In genomic region chr17:74294426-74295025, GRCm38 (mm10) we compare ENCODE assay signal across 8 mouse cellular contexts. TPM values are rescaled to one million over a fixed set of nuclear protein-coding genes. Genes with fewer than 3 reads are reported as not detected.
A peak's percentile ranks its signal among the peaks of the same experiment; 100 is the strongest.
DNase-seq lines count a peak whose midpoint lies in the region; ATAC-seq lines count a peak whose summit lies in the region.

No protein-coding gene starts in this region.

- no peaks in the 10 kb centered on the region for H3K27me3 ChIP-seq in hindbrain, embryonic 14.5 days (ENCODE audit: control insufficient read depth, insufficient read depth, low read length)

- peak; percentile 90 for DNase-seq in NIH3T3 (ENCODE audit: low read depth)
- DNase-seq in cerebellum, postnatal 14 days, result peak; percentile 68 to 75
- peak; percentile 27 to 54 for DNase-seq in frontal cortex, postnatal 25 days (ENCODE audit: low spot score in 2 of 2)
- DNase-seq in hindbrain, embryonic 14.5 days (ENCODE audit: low spot score), result peak; percentile 64
- peak; percentile 68 to 75 for DNase-seq in left cerebral cortex, adult 18-20 months (ENCODE audit: low spot score in 2 of 2)
- DNase-seq in lung, postnatal 36 days, result peak; percentile 91
- DNase-seq in retina, postnatal 1 day, result peak; percentile 83
- peak; percentile 82 for DNase-seq in thymus, postnatal 4 days

- ATAC-seq in hindbrain, embryonic 14.5 days (ENCODE audit: low FRiP score), result peak; percentile 80

- peaks cover 5% of the 10 kb centered on the region; the same call in 1 of the 2 replicates for H3K36me3 ChIP-seq in hindbrain, embryonic 14.5 days (replicated peaks; ENCODE audit: control insufficient read depth, insufficient read depth)

- H3K4me3 ChIP-seq in hindbrain, embryonic 14.5 days (replicated peaks; ENCODE audit: low read length), result peak overlapping the region; percentile 91

- peaks cover 26% of the 10 kb centered on the region for H3K4me1 ChIP-seq in hindbrain, embryonic 14.5 days (replicated peaks; ENCODE audit: control insufficient read depth, insufficient read depth, low read length)

- H3K4me2 ChIP-seq in hindbrain, embryonic 14.5 days (replicated peaks), result peak overlapping the region; percentile 65

- H3K27ac ChIP-seq in hindbrain, embryonic 14.5 days, result peak overlapping the region; percentile 98

- H3K9ac ChIP-seq in hindbrain, embryonic 14.5 days, result peak overlapping the region; percentile 94

- H3K9me3 ChIP-seq in hindbrain, embryonic 14.5 days (ENCODE audit: control insufficient read depth, low read length), result no peaks in the 10 kb centered on the region

- 0% methylated on average over 60 of the region's 80 CpGs for WGBS in hindbrain, embryonic 14.5 days

RNA-seq across cellular contexts. Expression of gene Memo1, which starts 0.8 kb away (rescaled TPM):
- 61.0 and 61.9 TPM in 2 replicates for polyA plus RNA-seq in hindbrain, embryonic 14.5 days (2014; fragmentation: Nextera tagmentation; extraction: Ambion mirVana)
- 10 to 100 TPM; 40.7 to 41.0 TPM for total RNA-seq in left cerebral cortex, adult 18-20 months (2021)

RNA-seq across cellular contexts. Expression of gene Dpy30, which starts 29.2 kb away (rescaled TPM):
- polyA plus RNA-seq in hindbrain, embryonic 14.5 days (2014; fragmentation: Nextera tagmentation; extraction: Ambion mirVana), result 208 and 218 TPM in 2 replicates
- 10 to 100 TPM; 51.2 to 51.7 TPM for total RNA-seq in left cerebral cortex, adult 18-20 months (2021)

RNA-seq across cellular contexts. Expression of gene Spast, which starts 44.3 kb away (rescaled TPM):
- 54.1 and 54.4 TPM in 2 replicates for polyA plus RNA-seq in hindbrain, embryonic 14.5 days (2014; fragmentation: Nextera tagmentation; extraction: Ambion mirVana)
- total RNA-seq in left cerebral cortex, adult 18-20 months (2021), result 10 to 100 TPM; 51.1 to 55.4 TPM

Comparison
In these comparisons a context has a peak if more than half of its experiments do, and no peak if none do; other contexts are left out.
1. Peak in every context shown above with its lines: DNase-seq, ATAC-seq, H3K4me3 ChIP-seq and H3K27ac ChIP-seq.
2. DNase-seq: peak in every context shown above with its lines; median percentile 91 in lung, postnatal 36 days; 90 in NIH3T3; 83 in retina, postnatal 1 day; 82 in thymus, postnatal 4 days; 72 in cerebellum, postnatal 14 days; 72 in left cerebral cortex, adult 18-20 months; 64 in hindbrain, embryonic 14.5 days; 40 in frontal cortex, postnatal 25 days.